Mouse (Mus musculus) adipocyte (in vitro differentiated cells): ENCODE measurements around the gene Hist2h4.

ENCODE experiments used
- DNase-seq: peaks from one replicate; pipeline ENCODE4 v3.0.0-alpha.2; 2016; ENCODE audit warnings: low spot score

The Hist2h4 gene

DNA sequence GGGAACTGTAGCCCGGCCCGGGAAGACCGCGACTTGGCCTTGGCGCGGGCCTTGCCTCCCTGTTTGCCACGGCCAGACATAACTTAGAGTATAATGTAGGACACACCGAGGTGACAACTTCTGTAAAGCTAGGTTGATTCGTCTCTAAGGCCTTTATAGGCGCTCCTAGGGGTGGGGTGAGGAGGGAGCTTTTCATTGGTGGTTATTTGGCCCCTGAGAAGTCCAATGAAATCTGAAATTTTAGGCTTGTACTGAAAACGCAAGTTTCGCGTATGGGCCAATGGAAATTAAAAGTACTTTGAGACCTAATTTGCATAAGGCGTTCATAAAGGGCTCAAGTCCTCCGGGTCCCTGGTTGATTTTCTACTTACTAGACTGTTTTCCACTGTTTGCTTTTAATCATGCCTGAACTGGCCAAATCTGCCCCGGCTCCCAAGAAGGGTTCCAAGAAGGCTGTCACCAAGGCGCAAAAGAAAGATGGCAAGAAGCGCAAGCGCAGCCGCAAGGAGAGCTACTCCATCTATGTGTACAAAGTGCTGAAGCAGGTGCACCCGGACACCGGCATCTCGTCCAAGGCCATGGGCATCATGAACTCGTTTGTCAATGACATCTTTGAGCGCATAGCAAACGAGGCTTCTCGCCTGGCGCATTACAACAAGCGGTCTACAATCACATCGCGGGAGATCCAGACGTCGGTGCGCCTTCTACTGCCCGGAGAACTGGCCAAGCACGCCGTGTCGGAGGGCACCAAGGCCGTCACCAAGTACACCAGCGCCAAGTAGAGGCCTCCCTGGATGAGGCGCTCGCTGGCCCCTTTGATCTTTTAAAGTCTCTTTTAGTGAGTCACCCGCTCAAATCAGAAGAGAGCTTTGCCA lies 42.1 kb downstream of the Hist2h4 start, which contains the start of the genes Hist2h2ac and Hist2h2be:
Gene Hist2h2ac, minus strand, starts transcription at position 116 of the 875 bp plus-strand sequence.
Gene Hist2h2be, plus strand, starts transcription at position 355 of the 875 bp plus-strand sequence.
- peak; percentile 96 for DNase-seq

DNA sequence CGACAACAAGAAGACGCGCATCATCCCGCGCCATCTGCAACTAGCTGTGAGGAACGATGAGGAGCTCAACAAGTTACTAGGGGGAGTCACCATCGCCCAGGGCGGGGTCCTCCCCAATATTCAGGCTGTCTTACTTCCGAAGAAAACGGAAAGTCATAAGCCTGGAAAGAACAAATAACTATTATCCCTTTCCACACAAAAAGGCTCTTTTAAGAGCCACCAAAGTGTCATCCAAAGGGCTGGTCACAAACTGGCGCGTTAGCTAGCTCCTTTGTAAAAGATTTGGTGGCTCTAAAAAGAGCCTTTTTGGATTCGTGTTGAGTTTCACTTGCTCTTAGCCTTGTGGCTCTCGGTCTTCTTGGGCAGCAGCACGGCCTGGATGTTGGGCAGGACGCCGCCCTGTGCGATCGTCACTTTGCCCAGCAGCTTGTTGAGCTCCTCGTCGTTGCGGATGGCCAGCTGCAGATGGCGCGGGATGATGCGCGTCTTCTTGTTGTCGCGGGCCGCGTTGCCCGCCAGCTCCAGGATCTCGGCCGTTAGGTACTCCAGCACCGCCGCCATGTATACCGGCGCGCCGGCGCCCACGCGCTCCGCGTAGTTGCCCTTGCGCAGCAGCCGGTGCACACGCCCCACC lies 42.9 kb downstream of the Hist2h4 start:
- peak; percentile 50 for DNase-seq

DNA sequence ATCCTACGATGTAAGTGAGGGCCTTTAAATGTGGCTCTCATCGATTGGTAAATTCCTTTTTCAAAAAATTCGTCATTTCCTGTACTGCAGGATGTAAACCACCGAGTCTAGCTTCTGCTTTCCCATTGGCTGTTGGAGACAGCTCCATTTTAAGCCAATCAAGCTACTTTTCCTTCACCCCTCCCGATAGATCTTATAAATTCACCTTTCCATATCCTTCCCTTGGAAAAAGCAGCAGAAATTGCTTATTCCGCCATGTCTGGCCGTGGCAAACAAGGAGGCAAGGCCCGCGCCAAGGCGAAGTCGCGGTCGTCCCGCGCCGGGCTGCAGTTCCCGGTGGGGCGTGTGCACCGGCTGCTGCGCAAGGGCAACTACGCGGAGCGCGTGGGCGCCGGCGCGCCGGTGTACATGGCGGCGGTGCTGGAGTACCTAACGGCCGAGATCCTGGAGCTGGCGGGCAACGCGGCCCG lies 43.4 kb downstream of the Hist2h4 start, which contains the start of the genes Bola1 and Hist2h2ab:
Gene Bola1, minus strand, starts transcription at position 49 of the 470 bp plus-strand sequence.
Gene Hist2h2ab, plus strand, starts transcription at position 205 of the 470 bp plus-strand sequence.
- peak; percentile 88 for DNase-seq

DNA sequence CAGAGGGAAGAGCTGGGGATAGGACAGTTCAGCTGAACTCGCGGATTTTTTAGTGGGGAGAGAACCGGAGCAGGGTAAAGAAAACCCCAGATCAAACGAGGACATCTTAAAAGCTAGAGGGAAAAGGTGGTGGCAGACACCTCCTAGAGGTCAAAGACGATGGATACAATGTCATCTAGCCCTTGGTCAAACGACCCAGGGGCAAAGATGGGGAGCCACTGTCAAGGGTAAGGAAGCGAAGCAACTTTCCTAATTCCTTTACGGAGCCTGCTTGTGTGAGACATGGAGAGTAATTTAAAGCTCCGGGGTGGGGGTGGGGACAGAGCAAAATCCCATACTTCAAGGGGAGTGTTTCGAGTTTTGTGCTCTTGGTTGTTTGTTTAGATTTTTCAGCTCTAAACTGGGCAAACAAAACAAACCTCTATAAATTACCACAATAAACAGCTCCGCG lies 43.9 kb downstream of the Hist2h4 start:
- no peak for DNase-seq
